Mouse (Mus musculus): Measurements from ENCODE around the gene Dgkb.

- no peak for TF ChIP-seq CTCF (conservative IDR thresholded peaks at IDR 0.05 in 1 of 2, IDR thresholded peaks at IDR 0.05 in 1 of 2; ENCODE audit: low read depth in 2 of 2, low read length in 2 of 2)
- TF ChIP-seq GABPA (IDR thresholded peaks at IDR 0.05; ENCODE audit: insufficient replicate concordance, low read depth, low read length): no peak
- no peak for TF ChIP-seq BHLHE40 (IDR thresholded peaks at IDR 0.05; ENCODE audit: low read depth, low read length)
- no peak for TF ChIP-seq RAD21 (IDR thresholded peaks at IDR 0.05; ENCODE audit: low read depth, low read length)
- no peak for TF ChIP-seq POLR2A (IDR thresholded peaks at IDR 0.05; ENCODE audit: low read depth, low read length)
- no peak for TF ChIP-seq ZKSCAN1 (IDR thresholded peaks at IDR 0.05; ENCODE audit: borderline replicate concordance, low read depth, low read length)
- no peak for TF ChIP-seq MAFK (IDR thresholded peaks at IDR 0.05; ENCODE audit: insufficient replicate concordance, low read length)
- no peak for TF ChIP-seq JUN (IDR thresholded peaks at IDR 0.05; ENCODE audit: insufficient read depth, low read depth, low read length)
- TF ChIP-seq TCF12 (IDR thresholded peaks at IDR 0.05; ENCODE audit: low read depth, low read length): no peak
- no peak for TF ChIP-seq UBTF (IDR thresholded peaks at IDR 0.05; ENCODE audit: low read depth, low read length)
- no peak for TF ChIP-seq EP300 (IDR thresholded peaks at IDR 0.05; ENCODE audit: low read length)
- no peak for TF ChIP-seq E2F4 (IDR thresholded peaks at IDR 0.05; ENCODE audit: insufficient replicate concordance, low read depth, low read length)
- no peak for TF ChIP-seq PAX5 (IDR thresholded peaks at IDR 0.05; ENCODE audit: low read length)
Measured at GRCm38 (mm10) chr12:37796265-37796928, 21.1 kb upstream of the Dgkb start.
